Mouse (Mus musculus) MEL (cell line): ENCODE measurements around the gene Igf1r. TPM values are rescaled to one million over a fixed set of nuclear protein-coding genes. Genes with fewer than 3 reads are reported as not detected.

ENCODE experiments used
- DNase-seq: peaks from one replicate; pipeline ENCODE4 v3.0.0; 2011; ENCODE audit warnings: low read depth, low spot score
- H3K27ac ChIP-seq: 2 replicates; pipeline ENCODE4 v1.5.1; 2012; ENCODE audit warnings: low read depth, mild to moderate bottlenecking, control low read depth, low read length, moderate library complexity; ENCODE audit not compliant: control insufficient read depth
- H3K27me3 ChIP-seq, 2 experiments: fragments of 150-350 bp in 1 of 2; sonication (generic) in 1 of 2; 2 replicates each; pipeline ENCODE4 v1.6.1; 2012; ENCODE audit warnings: low read length in 2 of 2, mild to moderate bottlenecking in 2 of 2, improper control_type of control experiment in 1 of 2, moderate library complexity in 1 of 2; ENCODE audit not compliant: insufficient read depth in 2 of 2, control insufficient read depth in 1 of 2
- H3K36me3 ChIP-seq, 2 experiments: 2 replicates each; pipeline ENCODE4 v1.6.1; 2012 to 2014; ENCODE audit warnings: low read length in 2 of 2, improper control_type of control experiment in 1 of 2, inconsistent platforms in 1 of 2, mild to moderate bottlenecking in 1 of 2; ENCODE audit not compliant: insufficient read depth in 2 of 2, control insufficient read depth in 1 of 2
- H3K4me1 ChIP-seq, 2 experiments: fragments of 150-350 bp in 1 of 2; sonication (generic) in 1 of 2; 2 replicates each; pipeline ENCODE4 v1.6.1; 2012; ENCODE audit warnings: low read length in 2 of 2, improper control_type of control experiment in 1 of 2, mild to moderate bottlenecking in 1 of 2; ENCODE audit not compliant: insufficient read depth in 2 of 2, control insufficient read depth in 1 of 2
- H3K4me3 ChIP-seq, 2 experiments: fragments of 150-350 bp in 1 of 2; sonication (generic) in 1 of 2; 2 replicates each; pipeline ENCODE4 v1.5.1; 2012; ENCODE audit warnings: low read depth in 2 of 2, low read length in 2 of 2, mild to moderate bottlenecking in 2 of 2, moderate library complexity in 2 of 2, control low read depth in 1 of 2, improper control_type of control experiment in 1 of 2; ENCODE audit not compliant: control insufficient read depth in 1 of 2, insufficient read depth in 1 of 2
- H3K79me2 ChIP-seq: 2 replicates; pipeline ENCODE4 v1.6.1; 2012; ENCODE audit warnings: mild to moderate bottlenecking, low read length, moderate library complexity; ENCODE audit not compliant: control insufficient read depth, poor library complexity, insufficient read depth
- H3K9ac ChIP-seq: 2 replicates; pipeline ENCODE4 v1.6.1; 2012; ENCODE audit warnings: low read depth, mild to moderate bottlenecking, control low read depth, low read length, moderate library complexity; ENCODE audit not compliant: control insufficient read depth, poor library complexity, severe bottlenecking
- H3K9me3 ChIP-seq: fragments of 150-350 bp; sonication (generic); replicated peaks from 2 replicates; pipeline ENCODE4 v1.6.1; 2012; ENCODE audit warnings: mild to moderate bottlenecking, low read length, improper control_type of control experiment, moderate library complexity; ENCODE audit not compliant: insufficient read depth
- BHLHE40 ChIP-seq: IDR thresholded peaks from 2 replicates; pipeline ENCODE4 v1.6.1; 2012; ENCODE audit warnings: low read depth, mild to moderate bottlenecking, inconsistent platforms, low read length, improper control_type of control experiment, borderline replicate concordance
- CHD1 ChIP-seq: IDR thresholded peaks from 2 replicates; pipeline ENCODE4 v1.6.1; 2012; ENCODE audit warnings: low read depth, mild to moderate bottlenecking, inconsistent platforms, low read length, improper control_type of control experiment
- CHD2 ChIP-seq: IDR thresholded peaks from 2 replicates; pipeline ENCODE4 v1.6.1; 2011; ENCODE audit warnings: low read length, improper control_type of control experiment
- CTCF ChIP-seq, 3 experiments: IDR thresholded peaks in 2 of 3; conservative IDR thresholded peaks in 1 of 3; 2 replicates each; pipeline ENCODE4 v1.5.1; 2011 to 2012; ENCODE audit warnings: low read length in 3 of 3, low read depth in 2 of 3, mild to moderate bottlenecking in 2 of 3, improper control_type of control experiment in 1 of 3, inconsistent platforms in 1 of 3, mixed read lengths in 1 of 3, moderate library complexity in 1 of 3; ENCODE audit not compliant: control insufficient read depth in 1 of 3, insufficient read depth in 1 of 3, poor library complexity in 1 of 3, severe bottlenecking in 1 of 3
- ETS1 ChIP-seq: IDR thresholded peaks from 2 replicates; pipeline ENCODE4 v1.6.1; 2012; ENCODE audit warnings: low read depth, mild to moderate bottlenecking, inconsistent platforms, low read length, improper control_type of control experiment, moderate library complexity
- GATA1 ChIP-seq: IDR thresholded peaks from 2 replicates; pipeline ENCODE4 v1.6.1; 2011; ENCODE audit warnings: low read depth, low read length, improper control_type of control experiment
- HCFC1 ChIP-seq: IDR thresholded peaks from 2 replicates; pipeline ENCODE4 v1.6.1; 2012; ENCODE audit warnings: low read depth, mild to moderate bottlenecking, inconsistent platforms, low read length, improper control_type of control experiment, moderate library complexity
- KAT2A ChIP-seq: conservative IDR thresholded peaks from 2 replicates; pipeline ENCODE4 v1.6.1; 2012; ENCODE audit warnings: low read depth, low read length, improper control_type of control experiment, inconsistent platforms
- MAFK ChIP-seq: IDR thresholded peaks from 2 replicates; pipeline ENCODE4 v1.6.1; 2011; ENCODE audit warnings: low read depth, mild to moderate bottlenecking, low read length, improper control_type of control experiment, borderline replicate concordance
- MAZ ChIP-seq: IDR thresholded peaks from 2 replicates; pipeline ENCODE4 v1.6.1; 2012; ENCODE audit warnings: low read depth, mild to moderate bottlenecking, inconsistent platforms, low read length, improper control_type of control experiment
- MXI1 ChIP-seq: IDR thresholded peaks from 2 replicates; pipeline ENCODE4 v1.6.1; 2011; ENCODE audit warnings: mild to moderate bottlenecking, low read depth, low read length, improper control_type of control experiment
- MYB ChIP-seq: IDR thresholded peaks from 2 replicates; pipeline ENCODE4 v1.6.1; 2011; ENCODE audit warnings: mild to moderate bottlenecking, low read depth, low read length, improper control_type of control experiment
- MYC ChIP-seq: IDR thresholded peaks from 2 replicates; pipeline ENCODE4 v1.6.1; 2011; ENCODE audit warnings: low read depth, mild to moderate bottlenecking, low read length, improper control_type of control experiment, moderate library complexity
- NELFE ChIP-seq: IDR thresholded peaks from 2 replicates; pipeline ENCODE4 v1.6.1; 2011; ENCODE audit warnings: low read depth, low read length, improper control_type of control experiment
- NRF1 ChIP-seq: IDR thresholded peaks from 2 replicates; pipeline ENCODE4 v1.6.1; 2014; ENCODE audit warnings: low read depth, mild to moderate bottlenecking, inconsistent platforms, low read length, improper control_type of control experiment, moderate library complexity; ENCODE audit not compliant: poor library complexity, insufficient read depth, severe bottlenecking
- POLR2A ChIP-seq, 2 experiments: IDR thresholded peaks; 2 replicates each; pipeline ENCODE4 v1.6.1; 2011 to 2012; ENCODE audit warnings: low read length in 2 of 2, mild to moderate bottlenecking in 2 of 2, control low read depth in 1 of 2, improper control_type of control experiment in 1 of 2, low read depth in 1 of 2, moderate library complexity in 1 of 2; ENCODE audit not compliant: control insufficient read depth in 1 of 2, insufficient read depth in 1 of 2, poor library complexity in 1 of 2
- POLR2AphosphoS2 ChIP-seq: IDR thresholded peaks from 2 replicates; pipeline ENCODE4 v1.6.1; 2011; ENCODE audit warnings: low read length, improper control_type of control experiment
- POLR2AphosphoS5 ChIP-seq: IDR thresholded peaks from 2 replicates; pipeline ENCODE4 v1.6.1; 2012; ENCODE audit warnings: low read depth, borderline replicate concordance, mild to moderate bottlenecking, inconsistent platforms, low read length, moderate library complexity, mixed read lengths
- SIN3A ChIP-seq: IDR thresholded peaks from 2 replicates; pipeline ENCODE4 v1.6.1; 2012; ENCODE audit warnings: low read length, improper control_type of control experiment, inconsistent platforms
- TCF12 ChIP-seq: IDR thresholded peaks from 2 replicates; pipeline ENCODE4 v1.6.1; 2014; ENCODE audit warnings: low read depth, mild to moderate bottlenecking, inconsistent platforms, low read length, improper control_type of control experiment, moderate library complexity
- UBTF ChIP-seq: IDR thresholded peaks from 2 replicates; pipeline ENCODE4 v1.6.1; 2012; ENCODE audit warnings: low read depth, mild to moderate bottlenecking, inconsistent platforms, low read length, improper control_type of control experiment, moderate library complexity, borderline replicate concordance; ENCODE audit not compliant: insufficient read depth
- USF1 ChIP-seq: IDR thresholded peaks from 2 replicates; pipeline ENCODE4 v1.6.1; 2014; ENCODE audit warnings: low read depth, mild to moderate bottlenecking, inconsistent platforms, low read length, improper control_type of control experiment, moderate library complexity
- USF2 ChIP-seq, 2 experiments: IDR thresholded peaks; 2 replicates each; pipeline ENCODE4 v1.6.1; 2011 to 2012; ENCODE audit warnings: improper control_type of control experiment in 2 of 2, low read length in 2 of 2, borderline replicate concordance in 1 of 2, inconsistent platforms in 1 of 2, low read depth in 1 of 2, mild to moderate bottlenecking in 1 of 2; ENCODE audit not compliant: insufficient read depth in 1 of 2
- ZC3H11A ChIP-seq: IDR thresholded peaks from 2 replicates; pipeline ENCODE4 v1.6.1; 2012; ENCODE audit warnings: low read depth, mild to moderate bottlenecking, inconsistent platforms, low read length, improper control_type of control experiment
- ZKSCAN1 ChIP-seq: IDR thresholded peaks from 2 replicates; pipeline ENCODE4 v1.6.1; 2012; ENCODE audit warnings: low read depth, mild to moderate bottlenecking, inconsistent platforms, low read length, improper control_type of control experiment, moderate library complexity
- ZMIZ1 ChIP-seq: IDR thresholded peaks from 2 replicates; pipeline ENCODE4 v1.6.1; 2012; ENCODE audit warnings: low read depth, mild to moderate bottlenecking, inconsistent platforms, low read length, improper control_type of control experiment, moderate library complexity
- ZNF384 ChIP-seq: IDR thresholded peaks from 2 replicates; pipeline ENCODE4 v1.6.1; 2012; ENCODE audit warnings: low read depth, mild to moderate bottlenecking, inconsistent platforms, low read length, improper control_type of control experiment
- polyA plus RNA-seq, 2 experiments: library from polyadenylated mRNA; stranded (reverse) in 1 of 2; unstranded in 1 of 2; fragments of >175 nt in 1 of 2; fragments of >200 nt in 1 of 2; gene quantifications; 2 replicates each; pipeline versions ENCODE4 v1.2.1 to v1.2.4; 2012; ENCODE audit warnings: low replicate concordance in 2 of 2, low read depth in 1 of 2; ENCODE audit not compliant: insufficient read length in 2 of 2, insufficient read depth in 1 of 2, missing spikeins in 1 of 2
- total RNA-seq: library from RNA; depleted of rRNA; stranded (reverse); fragments of 300-350 nt; gene quantifications from 2 replicates; pipeline ENCODE4 v1.2.3, GENCODE M21; 2012

Gene Igf1r
- total and polyA plus RNA-seq, 3 experiments = 11.8 to 11.9 TPM; not detected in 1

GRCm38 (mm10) chr7:68272607-68273006 is 320.0 kb downstream of the Igf1r start:
- TF ChIP-seq MXI1 (no peak), POLR2AphosphoS5 (no peak), ZMIZ1 (no peak), NRF1 (no peak), MYC (no peak), POLR2AphosphoS2 (no peak), NELFE (no peak), CHD1 (no peak), USF2 (IDR thresholded peaks at IDR 0.05; ENCODE audit: borderline replicate concordance in 1 of 2, insufficient read depth in 1 of 2, low read depth in 1 of 2, low read length in 2 of 2) (no peak), POLR2A (IDR thresholded peaks at IDR 0.05; ENCODE audit: control insufficient read depth in 1 of 2, insufficient read depth in 1 of 2, low read depth in 1 of 2, low read length in 2 of 2, poor library complexity in 1 of 2) (no peak), USF1 (no peak), MAFK (no peak), MAZ (no peak), ZKSCAN1 (no peak)
- Histone ChIP-seq H3K4me1 (no peaks in the 10 kb centered on the region), H3K79me2 (no peaks in the 10 kb centered on the region), H3K36me3 (no peaks in the 10 kb centered on the region), H3K27me3 (no peaks in the 10 kb centered on the region), H3K4me3 (no peak overlapping the region), H3K9ac (no peak overlapping the region), H3K27ac (no peak overlapping the region), H3K9me3 (no peaks in the 10 kb centered on the region)
- DNase-seq = no peak

- H3K27ac ChIP-seq = no peak within 1 kb of the TSS
- DNase-seq = no peak
- H3K4me1 ChIP-seq = no peaks in the 10 kb centered on the region
- no peak within 1 kb of the TSS for H3K4me3 ChIP-seq
- no peaks in the 10 kb centered on the region for H3K36me3 ChIP-seq
- no peaks in the 10 kb centered on the region for H3K9me3 ChIP-seq
- no peak for TF ChIP-seq BHLHE40
- no peak for TF ChIP-seq ZC3H11A
- TF ChIP-seq HCFC1 = no peak
- TF ChIP-seq KAT2A = no peak
- no peak for TF ChIP-seq ZMIZ1
- no peak for TF ChIP-seq POLR2AphosphoS5
- no peak for TF ChIP-seq CTCF (IDR thresholded peaks at IDR 0.05 in 2 of 3, conservative IDR thresholded peaks at IDR 0.05 in 1 of 3; ENCODE audit: control insufficient read depth in 1 of 3, insufficient read depth in 1 of 3, low read depth in 2 of 3, low read length in 3 of 3, poor library complexity in 1 of 3, severe bottlenecking in 1 of 3)
- no peak for TF ChIP-seq ZNF384
- TF ChIP-seq GATA1 = no peak
- TF ChIP-seq CHD2 = no peak
- no peak for TF ChIP-seq MYC
- no peak for TF ChIP-seq MXI1
- TF ChIP-seq ETS1 = no peak
- no peak for TF ChIP-seq MYB
- no peak for TF ChIP-seq SIN3A
- no peak for TF ChIP-seq TCF12
- no peak for TF ChIP-seq UBTF
- H3K27me3 ChIP-seq = no peaks in the 10 kb centered on the region
- H3K79me2 ChIP-seq = no peaks in the 10 kb centered on the region
- H3K9ac ChIP-seq = no peak within 1 kb of the TSS
These were observed 320.9 kb downstream of the Igf1r start, which contains the start of gene Fam169b for GRCm38 (mm10) chr7:68273515-68273914. Fam169b (plus strand) TSS chr7:68273839.
